Mouse (Mus musculus) lung, postnatal 0 days (tissue): ENCODE data around the gene Myo5c. TPM values are rescaled to one million over a fixed set of nuclear protein-coding genes. Genes with fewer than 3 reads are reported as not detected.
A peak's percentile ranks its signal among the peaks of the same experiment; 100 is the strongest.
"Not testable (repeated sequence)": the region's sequence is repeated elsewhere in the genome, so short reads cannot be mapped to it uniquely, and the experiment has no call there.

ENCODE experiments used
- ATAC-seq: fragments of 200-750 bp; cut with Nextera tagmentation; 2 replicates; pipeline ENCODE4 v1.8.0; 2017; ENCODE audit warnings: moderate library complexity
- DNase-seq: peaks from one replicate; pipeline ENCODE4 v3.0.0-alpha.2; 2016; ENCODE audit warnings: low spot score
- H3K27ac ChIP-seq: fragments of 300-500 bp; sonication (generic); 2 replicates; pipeline ENCODE4 v1.5.1; 2014; ENCODE audit warnings: antibody characterized with exemption, mild to moderate bottlenecking, low read length, mixed read lengths
- H3K27me3 ChIP-seq: fragments of 300-500 bp; sonication (generic); replicated peaks from 2 replicates; pipeline ENCODE4 v1.6.1; 2014; ENCODE audit warnings: low read length, mixed read lengths; ENCODE audit not compliant: insufficient read depth
- H3K36me3 ChIP-seq: fragments of 300-500 bp; sonication (generic); 2 replicates; pipeline ENCODE4 v1.6.1; 2014; ENCODE audit warnings: low read length, mixed read lengths; ENCODE audit not compliant: insufficient read depth
- H3K4me1 ChIP-seq: fragments of 300-500 bp; sonication (generic); 2 replicates; pipeline ENCODE4 v1.6.1; 2014; ENCODE audit warnings: antibody characterized with exemption, low read depth, low read length, mixed read lengths; ENCODE audit not compliant: insufficient read depth
- H3K4me2 ChIP-seq: fragments of 300-500 bp; sonication (generic); replicated peaks from 2 replicates; pipeline ENCODE4 v1.6.1; 2014; ENCODE audit warnings: low read depth, mild to moderate bottlenecking, low read length, moderate library complexity, mixed read lengths
- H3K4me3 ChIP-seq: fragments of 300-500 bp; sonication (generic); 2 replicates; pipeline ENCODE4 v1.5.1; 2014; ENCODE audit warnings: low read depth, low read length
- H3K9ac ChIP-seq: fragments of 300-500 bp; sonication (generic); replicated peaks from 2 replicates; pipeline ENCODE4 v1.6.1; 2014; ENCODE audit warnings: low read depth, mild to moderate bottlenecking
- H3K9me3 ChIP-seq: fragments of 300-500 bp; sonication (generic); 2 replicates; pipeline ENCODE4 v1.6.1; 2016; ENCODE audit warnings: low read length, mixed read lengths
- CTCF ChIP-seq: IDR thresholded peaks from 2 replicates; pipeline ENCODE4 v1.5.1; 2016; ENCODE audit warnings: antibody characterized with exemption, mild to moderate bottlenecking
- EP300 ChIP-seq: IDR thresholded peaks from 2 replicates; pipeline ENCODE4 v1.6.1; 2016; ENCODE audit warnings: antibody characterized with exemption, mild to moderate bottlenecking, control low read depth
- WGBS: fragments of 180-500 bp; shearing (Covaris S2); extraction: QIAGEN DNeasy Blood & Tissue Kit; methylation state at CpG from one replicate; pipeline ENCODE4 v1.1.7; 2014; 5-methylcytosine and 5-hydroxymethylcytosine counted together
- polyA plus RNA-seq: library from polyadenylated mRNA; unstranded; fragments of >200 nt; fragmentation: Nextera tagmentation; extraction: Ambion mirVana; gene quantifications from 2 replicates; pipeline ENCODE4 v1.2.1, GENCODE M21; 2015

Gene Myo5c
- polyA plus RNA-seq, 1 experiment from 2014 or later, result 35.0 TPM

DNA sequence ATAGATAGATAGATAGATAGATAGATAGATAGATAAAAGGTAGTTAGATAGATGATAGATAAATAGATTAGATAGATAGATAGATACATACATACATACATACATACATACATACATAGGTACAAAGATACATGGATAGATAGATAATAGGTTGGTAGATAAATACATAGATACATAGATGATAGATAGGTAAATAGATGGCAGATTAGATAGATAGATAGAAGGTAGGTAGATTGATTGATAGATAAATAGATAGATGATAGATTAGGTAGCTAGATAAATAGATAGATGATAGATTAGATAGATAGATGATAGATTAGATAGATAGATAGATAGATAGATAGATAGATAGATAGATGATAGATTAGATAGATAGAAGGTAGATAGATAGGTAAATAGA, 17.1 kb downstream of the Myo5c start:
- no peaks in the 10 kb centered on the region for H3K9me3 ChIP-seq
- no peaks in the 10 kb centered on the region for H3K27me3 ChIP-seq
- H3K36me3 ChIP-seq, result no peaks in the 10 kb centered on the region
- H3K4me2 ChIP-seq, result no peak overlapping the region
- H3K4me1 ChIP-seq, result no peaks in the 10 kb centered on the region
- no peak overlapping the region for H3K9ac ChIP-seq
- TF ChIP-seq EP300 (no peak), CTCF (no peak)
- no peak for DNase-seq
- no peak overlapping the region for H3K27ac ChIP-seq
- no peak for ATAC-seq
- H3K4me3 ChIP-seq, result no peak overlapping the region

GRCm38 (mm10) chr9:75253158-75253557, 21.3 kb downstream of the Myo5c start:
- not testable (repeated sequence) for H3K4me2 ChIP-seq, H3K36me3 ChIP-seq, H3K4me1 ChIP-seq, ATAC-seq, H3K9me3 ChIP-seq, H3K27me3 ChIP-seq, H3K9ac ChIP-seq, H3K4me3 ChIP-seq, H3K27ac ChIP-seq, DNase-seq
- 54% methylated on average over 6 of the region's 6 CpGs for WGBS

GRCm38 (mm10) chr9:75253766-75254165, 21.9 kb downstream of the Myo5c start:
- H3K27ac ChIP-seq, result no peak overlapping the region
- ATAC-seq (no peak), DNase-seq (no peak)
- H3K36me3 ChIP-seq, result no peaks in the 10 kb centered on the region
- WGBS, result 31% methylated on average over 3 of the region's 3 CpGs
- H3K4me2 ChIP-seq, result no peak overlapping the region
- TF ChIP-seq EP300 (no peak), CTCF (no peak)
- H3K4me3 ChIP-seq, result no peak overlapping the region
- no peaks in the 10 kb centered on the region for H3K9me3 ChIP-seq
- no peak overlapping the region for H3K9ac ChIP-seq
- no peaks in the 10 kb centered on the region for H3K4me1 ChIP-seq
- no peaks in the 10 kb centered on the region for H3K27me3 ChIP-seq

DNA sequence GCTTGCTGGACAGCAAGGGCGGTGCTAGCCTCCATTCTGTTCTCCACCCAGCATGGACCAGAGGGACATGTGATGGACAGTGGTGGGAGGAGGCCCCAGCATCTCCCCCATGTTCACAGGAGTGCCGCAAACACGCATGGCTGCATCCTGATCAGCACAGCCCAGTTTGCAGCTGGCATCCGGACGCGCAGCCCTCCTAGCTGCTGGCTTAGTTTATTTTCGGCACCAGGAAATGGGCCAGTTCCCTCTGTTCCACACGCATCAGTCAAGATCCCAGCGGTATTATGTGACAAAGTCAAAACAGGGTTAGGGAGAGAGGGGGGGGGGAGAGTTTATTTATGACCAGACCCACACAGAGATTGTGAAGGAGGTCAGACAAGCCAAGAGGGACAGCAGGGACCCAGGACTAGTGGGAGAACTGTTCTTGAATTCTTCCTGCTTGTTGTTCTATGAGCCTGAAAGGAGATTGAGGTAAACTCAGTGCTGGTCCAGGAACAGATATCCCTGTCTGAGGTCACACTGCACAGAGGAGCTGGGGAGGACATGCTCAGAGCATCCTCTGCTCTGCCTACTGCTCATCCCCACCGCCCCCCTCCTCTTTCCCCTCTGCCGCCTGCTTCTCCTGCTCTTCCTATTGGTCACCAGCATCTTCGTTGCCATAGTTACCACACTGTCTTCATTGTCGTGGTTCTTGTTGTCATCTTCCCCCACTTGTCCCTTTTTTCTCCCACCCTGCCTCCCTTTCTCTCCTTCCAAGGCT, 22.6 kb downstream of the Myo5c start:
- TF ChIP-seq EP300, result peak; percentile 57; the same call in 1 of the 2 replicates
- TF ChIP-seq CTCF, result no peak
- Histone ChIP-seq H3K27ac (no peak overlapping the region), H3K36me3 (no peaks in the 10 kb centered on the region), H3K4me2 (no peak overlapping the region), H3K9me3 (no peaks in the 10 kb centered on the region), H3K4me1 (no peaks in the 10 kb centered on the region), H3K27me3 (no peaks in the 10 kb centered on the region), H3K9ac (no peak overlapping the region), H3K4me3 (no peak overlapping the region)
- peak; percentile 87 for ATAC-seq
- whole genome bisulfite sequencing, result 55% methylated on average over 13 of the region's 13 CpGs
- DNase-seq, result peak; percentile 63

DNA sequence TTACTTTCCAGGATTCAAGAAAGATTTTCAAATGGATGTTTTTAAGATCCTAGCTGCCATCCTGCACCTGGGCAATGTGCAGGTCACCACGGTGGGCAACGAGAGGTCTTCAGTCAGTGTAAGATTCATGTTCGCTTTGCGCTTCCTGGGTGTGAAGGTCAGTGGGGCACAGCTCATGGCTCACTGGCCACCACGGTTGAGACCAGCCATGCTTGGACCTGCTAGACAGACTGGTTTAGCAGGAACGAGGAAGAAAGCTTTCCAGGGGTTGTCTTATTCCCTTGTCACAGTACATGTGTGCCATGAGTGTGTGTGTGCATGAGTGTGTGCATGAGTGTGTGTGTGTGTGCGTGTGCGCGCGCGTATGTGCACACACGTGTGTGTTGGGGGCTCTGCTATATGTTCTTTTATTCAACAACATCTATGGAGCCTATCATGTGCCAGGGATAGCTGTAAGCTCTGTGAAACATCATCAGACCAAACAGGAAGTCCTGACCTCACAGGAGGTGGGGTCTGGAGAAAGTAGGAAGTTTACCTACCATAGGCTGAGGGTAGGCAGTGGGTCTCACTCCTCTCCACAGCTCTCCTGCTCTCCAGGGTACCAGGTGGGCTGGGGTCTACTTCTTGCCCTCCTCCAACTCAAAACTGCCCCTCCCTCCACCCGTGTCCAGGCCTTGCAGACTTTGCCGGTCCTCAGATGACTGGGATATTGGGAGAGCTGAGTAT, 24.2 kb downstream of the Myo5c start:
- Histone ChIP-seq H3K36me3 (no peaks in the 10 kb centered on the region), H3K4me2 (no peak overlapping the region), H3K9ac (no peak overlapping the region), H3K4me1 (no peaks in the 10 kb centered on the region), H3K4me3 (no peak overlapping the region), H3K27me3 (no peaks in the 10 kb centered on the region), H3K9me3 (no peaks in the 10 kb centered on the region), H3K27ac (no peak overlapping the region; the same call in 1 of the 2 replicates)
- TF ChIP-seq EP300 (no peak), CTCF (no peak)
- ATAC-seq, result no peak
- 76% methylated on average over 14 of the region's 14 CpGs for WGBS
- DNase-seq, result no peak

DNA sequence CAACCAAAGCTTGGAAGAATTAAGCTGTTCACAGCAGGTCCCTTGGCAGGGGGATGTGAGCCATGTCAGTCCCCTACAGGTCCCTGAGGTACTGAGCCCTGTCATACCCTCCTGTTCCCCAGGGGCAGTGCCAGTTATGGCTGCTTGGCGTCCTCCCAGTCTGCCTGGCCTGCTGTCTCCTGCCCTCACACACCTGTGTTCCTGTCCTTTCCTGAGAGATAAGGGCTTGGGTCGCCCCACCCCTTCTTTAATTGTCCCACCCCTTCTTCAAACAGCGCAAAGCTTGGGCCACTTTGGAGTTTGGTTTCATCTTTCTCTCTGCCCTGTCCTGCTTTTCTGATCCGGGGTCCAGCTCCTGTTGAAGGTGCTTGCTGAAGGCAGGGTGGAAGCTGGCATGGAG, 27.0 kb downstream of the Myo5c start:
- no peaks in the 10 kb centered on the region for H3K9me3 ChIP-seq
- H3K27me3 ChIP-seq, result no peaks in the 10 kb centered on the region
- WGBS, result 57% methylated on average over 4 of the region's 4 CpGs
- TF ChIP-seq CTCF (no peak), EP300 (no peak)
- DNase-seq (no peak), ATAC-seq (no peak)
- no peaks in the 10 kb centered on the region for H3K4me1 ChIP-seq
- no peak overlapping the region for H3K4me2 ChIP-seq
- H3K4me3 ChIP-seq, result no peak overlapping the region
- H3K9ac ChIP-seq, result no peak overlapping the region
- no peaks in the 10 kb centered on the region for H3K36me3 ChIP-seq
- no peak overlapping the region for H3K27ac ChIP-seq
